Mouse (Mus musculus): ENCODE results near the gene Pgm2. TPM values are rescaled to one million over a fixed set of nuclear protein-coding genes. Genes with fewer than 3 reads are reported as not detected.

Gene Pgm2
- polyA plus RNA-seq, 1 experiment from 2014 or later: 39.9 TPM

DNA sequence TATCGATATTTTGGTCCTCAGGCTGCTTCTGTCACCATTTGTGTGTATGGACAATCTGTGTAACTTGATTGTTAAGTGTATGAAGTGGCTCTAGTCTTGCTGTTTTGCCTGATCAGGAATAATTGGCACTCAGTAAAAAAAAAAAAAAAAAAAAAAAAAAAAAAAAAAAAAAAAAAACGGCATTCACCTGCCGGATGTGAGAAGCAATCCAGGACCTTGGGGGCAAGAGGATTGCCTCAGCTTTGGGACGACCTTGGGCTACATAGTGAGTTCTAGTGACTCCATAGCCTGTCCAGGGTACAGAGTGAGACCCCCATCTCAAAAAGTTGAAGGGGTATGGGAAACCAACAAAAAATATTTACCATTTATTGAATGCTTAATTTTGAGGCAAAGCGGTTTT lies 43.5 kb upstream of the Pgm2 start:
- TF ChIP-seq CTCF (IDR thresholded peaks at IDR 0.05; ENCODE audit: low read depth): no peak
- 84% methylated on average over 5 of the region's 5 CpGs for WGBS
- Histone ChIP-seq H3K9me3 (ENCODE audit: low read depth, low read length) (no peaks in the 10 kb centered on the region), H3K27me3 (ENCODE audit: insufficient read depth, low read length) (no peaks in the 10 kb centered on the region), H3K27ac (ENCODE audit: low read depth) (no peak overlapping the region), H3K9ac (no peak overlapping the region), H3K36me3 (ENCODE audit: insufficient read depth) (no peaks in the 10 kb centered on the region), H3K4me1 (ENCODE audit: insufficient read depth) (0 out of 2 replicates have a peak, but pooled peaks cover 2% of the 10 kb centered on the region), H3K4me2 (no peak overlapping the region), H3K4me3 (ENCODE audit: low read depth, low read length) (no peak overlapping the region)
- no peak for ATAC-seq (ENCODE audit: insufficient read depth)
- no peak for DNase-seq

- Histone ChIP-seq H3K4me3 (ENCODE audit: low read depth, low read length) (no peak overlapping the region), H3K4me1 (ENCODE audit: insufficient read depth) (no peaks in the 10 kb centered on the region), H3K27me3 (ENCODE audit: insufficient read depth, low read length) (no peaks in the 10 kb centered on the region), H3K9ac (no peak overlapping the region), H3K36me3 (ENCODE audit: insufficient read depth) (no peaks in the 10 kb centered on the region), H3K27ac (ENCODE audit: low read depth) (no peak overlapping the region), H3K4me2 (no peak overlapping the region), H3K9me3 (ENCODE audit: low read depth, low read length) (no peaks in the 10 kb centered on the region)
- no peak for DNase-seq
- TF ChIP-seq CTCF (IDR thresholded peaks at IDR 0.05; ENCODE audit: low read depth): no peak
- WGBS: 88% methylated on average over 5 of the region's 5 CpGs
- no peak for ATAC-seq (ENCODE audit: insufficient read depth)
Observed at GRCm38 (mm10) chr5:64053010-64053409, 39.7 kb upstream of the Pgm2 start.

GRCm38 (mm10) chr5:64056210-64056609 lies 36.5 kb upstream of the Pgm2 start:
- no peaks in the 10 kb centered on the region for H3K36me3 ChIP-seq (ENCODE audit: insufficient read depth)
- no peak for TF ChIP-seq CTCF (IDR thresholded peaks at IDR 0.05; ENCODE audit: low read depth)
- DNase-seq: no peak
- H3K9me3 ChIP-seq (ENCODE audit: low read depth, low read length): no peaks in the 10 kb centered on the region
- WGBS: 90% methylated on average over 6 of the region's 6 CpGs
- no peak overlapping the region for H3K4me3 ChIP-seq (ENCODE audit: low read depth, low read length)
- no peaks in the 10 kb centered on the region for H3K4me1 ChIP-seq (ENCODE audit: insufficient read depth)
- ATAC-seq (ENCODE audit: insufficient read depth): no peak
- H3K4me2 ChIP-seq: no peak overlapping the region
- no peak overlapping the region for H3K27ac ChIP-seq (ENCODE audit: low read depth)
- H3K9ac ChIP-seq: no peak overlapping the region
- H3K27me3 ChIP-seq (ENCODE audit: insufficient read depth, low read length): no peaks in the 10 kb centered on the region

DNA sequence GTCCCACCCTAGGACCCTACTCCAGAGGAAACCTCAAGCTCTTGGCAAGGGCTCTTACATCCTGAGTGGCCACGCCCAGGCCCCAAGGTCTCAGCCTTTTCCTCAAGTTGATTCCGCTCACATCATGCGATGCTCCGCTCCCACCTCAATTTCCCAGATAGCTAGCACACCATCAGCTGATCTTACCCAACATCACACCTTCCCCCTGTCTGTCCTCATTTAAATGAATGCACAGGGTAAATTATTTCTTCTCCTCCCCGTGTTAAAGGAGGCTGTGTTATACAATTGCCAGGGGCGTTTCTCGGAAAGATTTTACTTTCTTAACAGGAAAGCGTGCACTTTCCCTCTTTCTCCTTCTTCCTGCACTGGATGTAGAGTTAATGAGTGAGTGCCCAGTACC lies 31.9 kb upstream of the Pgm2 start:
- Histone ChIP-seq H3K36me3 (ENCODE audit: insufficient read depth) (no peaks in the 10 kb centered on the region), H3K4me1 (ENCODE audit: insufficient read depth) (no peaks in the 10 kb centered on the region), H3K4me3 (ENCODE audit: low read depth, low read length) (no peak overlapping the region), H3K9me3 (ENCODE audit: low read depth, low read length) (no peaks in the 10 kb centered on the region), H3K27me3 (ENCODE audit: insufficient read depth, low read length) (no peaks in the 10 kb centered on the region), H3K27ac (ENCODE audit: low read depth) (no peak overlapping the region), H3K9ac (no peak overlapping the region), H3K4me2 (no peak overlapping the region)
- DNase-seq (no peak), ATAC-seq (ENCODE audit: insufficient read depth) (no peak)
- 90% methylated on average over 8 of the region's 8 CpGs for WGBS
- no peak for TF ChIP-seq CTCF (IDR thresholded peaks at IDR 0.05; ENCODE audit: low read depth)

- no peak overlapping the region for H3K4me2 ChIP-seq
- ATAC-seq (ENCODE audit: insufficient read depth) (no peak), DNase-seq (no peak)
- H3K9ac ChIP-seq: no peak overlapping the region
- H3K27ac ChIP-seq (ENCODE audit: low read depth): no peak overlapping the region
- no peaks in the 10 kb centered on the region for H3K36me3 ChIP-seq (ENCODE audit: insufficient read depth)
- H3K27me3 ChIP-seq (ENCODE audit: insufficient read depth, low read length): no peaks in the 10 kb centered on the region
- no peaks in the 10 kb centered on the region for H3K4me1 ChIP-seq (ENCODE audit: insufficient read depth)
- 80% methylated on average over 7 of the region's 7 CpGs for WGBS
- no peak for TF ChIP-seq CTCF (IDR thresholded peaks at IDR 0.05; ENCODE audit: low read depth)
- H3K9me3 ChIP-seq (ENCODE audit: low read depth, low read length): no peaks in the 10 kb centered on the region
- H3K4me3 ChIP-seq (ENCODE audit: low read depth, low read length): no peak overlapping the region
Observed at GRCm38 (mm10) chr5:64061643-64062042, 31.1 kb upstream of the Pgm2 start.

DNA sequence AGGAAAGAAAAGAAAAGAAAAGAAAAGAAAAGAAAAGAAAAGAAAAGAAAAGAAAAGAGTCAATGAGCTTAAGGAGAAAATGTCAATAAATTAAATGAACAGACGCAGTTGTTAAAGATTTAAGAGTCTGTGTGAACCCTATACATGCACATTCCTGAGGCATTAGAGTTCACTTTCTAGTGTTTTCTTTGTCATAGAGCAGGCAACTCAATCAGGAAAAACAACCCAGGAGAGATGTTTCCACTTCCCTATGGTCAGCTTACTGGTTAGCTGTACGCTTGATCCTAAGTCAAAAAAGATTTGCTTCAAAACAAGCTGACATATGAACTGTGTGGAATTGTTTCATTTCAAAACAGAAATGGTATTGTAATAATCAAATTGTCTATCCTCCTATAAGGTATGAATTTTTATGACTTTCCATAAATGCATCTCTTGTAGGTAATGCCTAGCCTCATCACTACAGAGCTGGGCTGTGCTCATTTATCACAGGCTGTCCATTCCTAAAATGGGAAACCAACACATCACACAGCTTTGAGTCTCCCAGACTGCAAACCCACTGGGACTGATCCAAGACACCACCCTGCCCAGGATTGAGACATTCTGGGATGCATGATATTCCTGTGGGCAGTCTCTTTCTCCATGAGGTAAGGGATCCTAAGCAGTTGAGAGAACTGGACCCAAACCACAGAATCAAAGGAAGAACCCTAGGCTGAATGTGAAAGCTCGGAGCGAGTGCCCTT lies 29.7 kb upstream of the Pgm2 start:
- Histone ChIP-seq H3K4me1 (ENCODE audit: insufficient read depth) (no peaks in the 10 kb centered on the region), H3K36me3 (ENCODE audit: insufficient read depth) (no peaks in the 10 kb centered on the region), H3K9ac (no peak overlapping the region), H3K9me3 (ENCODE audit: low read depth, low read length) (no peaks in the 10 kb centered on the region), H3K4me3 (ENCODE audit: low read depth, low read length) (no peak overlapping the region), H3K4me2 (no peak overlapping the region), H3K27me3 (ENCODE audit: insufficient read depth, low read length) (no peaks in the 10 kb centered on the region), H3K27ac (ENCODE audit: low read depth) (no peak overlapping the region)
- ATAC-seq (ENCODE audit: insufficient read depth) (no peak), DNase-seq (no peak)
- TF ChIP-seq CTCF (IDR thresholded peaks at IDR 0.05; ENCODE audit: low read depth): no peak
- 67% methylated on average over 4 of the region's 4 CpGs for WGBS

GRCm38 (mm10) chr5:64063622-64064355 lies 29.0 kb upstream of the Pgm2 start:
- no peak overlapping the region for H3K4me3 ChIP-seq (ENCODE audit: low read depth, low read length)
- no peak overlapping the region for H3K4me2 ChIP-seq
- H3K27me3 ChIP-seq (ENCODE audit: insufficient read depth, low read length): no peaks in the 10 kb centered on the region
- no peak overlapping the region for H3K9ac ChIP-seq
- no peak for TF ChIP-seq CTCF (IDR thresholded peaks at IDR 0.05; ENCODE audit: low read depth)
- 65% methylated on average over 11 of the region's 11 CpGs for WGBS
- no peaks in the 10 kb centered on the region for H3K4me1 ChIP-seq (ENCODE audit: insufficient read depth)
- H3K36me3 ChIP-seq (ENCODE audit: insufficient read depth): no peaks in the 10 kb centered on the region
- H3K27ac ChIP-seq (ENCODE audit: low read depth): no peak overlapping the region
- no peaks in the 10 kb centered on the region for H3K9me3 ChIP-seq (ENCODE audit: low read depth, low read length)
- ATAC-seq (ENCODE audit: insufficient read depth) (peak; percentile 41; the same call in 1 of the 2 replicates), DNase-seq (peak; percentile 43)
